Mouse (Mus musculus) heart, postnatal 0 days (tissue): ENCODE measurements around the gene Kctd15. TPM values are rescaled to one million over a fixed set of nuclear protein-coding genes. Genes with fewer than 3 reads are reported as not detected.

ENCODE experiments used
- ATAC-seq: fragments of 200-750 bp; cut with Nextera tagmentation; 2 replicates; pipeline ENCODE4 v1.8.0; 2017; ENCODE audit warnings: low read depth, moderate number of reproducible peaks, moderate library complexity; ENCODE audit not compliant: insufficient read depth
- DNase-seq: peaks from one replicate; pipeline ENCODE4 v3.0.0-alpha.2; 2016; ENCODE audit warnings: low spot score
- H3K27ac ChIP-seq: fragments of 300-500 bp; sonication (generic); 2 replicates; pipeline ENCODE4 v1.5.1; 2014; ENCODE audit warnings: low read depth, mild to moderate bottlenecking
- H3K27me3 ChIP-seq: fragments of 300-500 bp; sonication (generic); 2 replicates; pipeline ENCODE4 v1.6.1; 2014; ENCODE audit warnings: low read length, mixed read lengths; ENCODE audit not compliant: control insufficient read depth, insufficient read depth
- H3K36me3 ChIP-seq: fragments of 300-500 bp; sonication (generic); replicated peaks from 2 replicates; pipeline ENCODE4 v1.6.1; 2014; ENCODE audit warnings: low read length, mixed read lengths; ENCODE audit not compliant: control insufficient read depth, insufficient read depth
- H3K4me1 ChIP-seq: fragments of 300-500 bp; sonication (generic); 2 replicates; pipeline ENCODE4 v1.6.1; 2014; ENCODE audit warnings: antibody characterized with exemption; ENCODE audit not compliant: control insufficient read depth, insufficient read depth
- H3K4me2 ChIP-seq: fragments of 300-500 bp; sonication (generic); 2 replicates; pipeline ENCODE4 v1.6.1; 2014; ENCODE audit warnings: low read depth, mild to moderate bottlenecking, low read length, moderate library complexity
- H3K4me3 ChIP-seq: fragments of 300-500 bp; sonication (generic); 2 replicates; pipeline ENCODE4 v1.5.1; 2014; ENCODE audit warnings: low read depth, low read length
- H3K9ac ChIP-seq: fragments of 300-500 bp; sonication (generic); replicated peaks from 2 replicates; pipeline ENCODE4 v1.6.1; 2014; ENCODE audit warnings: low read depth, low read length, mixed read lengths
- H3K9me3 ChIP-seq: fragments of 300-500 bp; sonication (generic); replicated peaks from 2 replicates; pipeline ENCODE4 v1.6.1; 2016; ENCODE audit warnings: low read length; ENCODE audit not compliant: control insufficient read depth
- CTCF ChIP-seq: IDR thresholded peaks from 2 replicates; pipeline ENCODE4 v1.5.1; 2016; ENCODE audit warnings: antibody characterized with exemption, control low read depth, low read depth
- EP300 ChIP-seq: IDR thresholded peaks from 2 replicates; pipeline ENCODE4 v1.6.1; 2016; ENCODE audit warnings: antibody characterized with exemption, low read depth
- WGBS: fragments of 180-500 bp; shearing (Covaris S2); extraction: QIAGEN DNeasy Blood & Tissue Kit; methylation state at CpG from one replicate; pipeline ENCODE4 v1.1.7; 2014; 5-methylcytosine and 5-hydroxymethylcytosine counted together
- polyA plus RNA-seq: library from polyadenylated mRNA; unstranded; fragments of >200 nt; fragmentation: Nextera tagmentation; extraction: Ambion mirVana; gene quantifications from 2 replicates; pipeline ENCODE4 v1.2.1, GENCODE M21; 2015
- total RNA-seq: library from RNA; depleted of rRNA; stranded (reverse); fragments of >200 nt; gene quantifications from 2 replicates; pipeline ENCODE4 v1.2.3, GENCODE M21; 2014; ENCODE audit warnings: low replicate concordance; rRNA removed

Kctd15 gene
- total and polyA plus RNA-seq, 2 experiments from 2014 or later: 0.78 to 5.9 TPM

GRCm38 (mm10) chr7:34594501-34595306 is 61.8 kb downstream of the Kctd15 start:
- peak overlapping the region; percentile 36; the same call in 1 of the 2 replicates for H3K9ac ChIP-seq
- H3K27ac ChIP-seq: no peak overlapping the region
- WGBS: 22% methylated on average over 18 of the region's 18 CpGs
- H3K4me3 ChIP-seq: peak overlapping the region; percentile 27
- no peaks in the 10 kb centered on the region for H3K27me3 ChIP-seq
- TF ChIP-seq CTCF (no peak), EP300 (no peak)
- peak; percentile 62; the same call in 1 of the 2 replicates for ATAC-seq
- peak overlapping the region; percentile 59 for H3K4me2 ChIP-seq
- H3K9me3 ChIP-seq: no peaks in the 10 kb centered on the region
- H3K4me1 ChIP-seq: no peaks in the 10 kb centered on the region
- no peaks in the 10 kb centered on the region for H3K36me3 ChIP-seq
- DNase-seq: peak; percentile 51

- ATAC-seq: no peak
- H3K27me3 ChIP-seq: no peaks in the 10 kb centered on the region
- no peaks in the 10 kb centered on the region for H3K4me1 ChIP-seq
- H3K9me3 ChIP-seq: 0 out of 2 replicates have a peak, but pooled peaks cover 3% of the 10 kb centered on the region
- DNase-seq: no peak
- H3K27ac ChIP-seq: no peak overlapping the region
- no peak overlapping the region for H3K9ac ChIP-seq
- H3K36me3 ChIP-seq: no peaks in the 10 kb centered on the region
- TF ChIP-seq EP300 (no peak), CTCF (no peak)
- H3K4me3 ChIP-seq: no peak overlapping the region
- 88% methylated on average over 11 of the region's 11 CpGs for WGBS
- no peak overlapping the region for H3K4me2 ChIP-seq
Observed at GRCm38 (mm10) chr7:34590711-34591110, 65.8 kb downstream of the Kctd15 start.

Other genes starting within 250 kb of the Kctd15 start
- 6.4 TPM in 1 of 2 replicates, not detected in the other for gene Chst8, start 156.0 kb upstream of the Kctd15 start, total RNA-seq
- gene Chst8, start 156.0 kb upstream of the Kctd15 start, polyA plus RNA-seq: 0.15 and 0.20 TPM in 2 replicates